14 mouse cellular contexts compared by ENCODE assay signal in genomic region chr10:98674131-98674530, GRCm38 (mm10).
A peak's percentile ranks its signal among the peaks of the same experiment; 100 is the strongest.
DNase-seq lines count a peak whose midpoint lies in the region; ATAC-seq lines count a peak whose summit lies in the region.
"Had no signal": no experiment of that assay in that cellular context is flagged by ENCODE, and none has a peak within 500 bp of the region (broad histone marks: within the 10 kb centered on the region; RNA-seq: fewer than 3 reads in every experiment).

No protein-coding gene starts in this region.

- H3K4me3 ChIP-seq in embryonic facial prominence, embryonic 11.5 days (ENCODE audit: low read depth, low read length) = no peak overlapping the region
- no peak overlapping the region for H3K4me3 ChIP-seq in embryonic facial prominence, embryonic 10.5 days
- no peak overlapping the region for H3K4me3 ChIP-seq in intestine, embryonic 15.5 days (replicated peaks)
- no peak overlapping the region for H3K4me3 ChIP-seq in stomach, embryonic 14.5 days (ENCODE audit: low read depth, low read length)
- H3K4me3 ChIP-seq: heart, adult 2 months; liver, embryonic 13.5 days had no signal

- no peak for ATAC-seq in embryonic facial prominence, embryonic 11.5 days (replicated peaks; ENCODE audit: insufficient number of reproducible peaks, low FRiP score, low TSS enrichment, low read depth)
- peak; percentile 68 for ATAC-seq in intestine, embryonic 15.5 days
- ATAC-seq in stomach, embryonic 14.5 days (ENCODE audit: insufficient number of reproducible peaks, insufficient read depth, low FRiP score, low read depth) = no peak
- ATAC-seq in megakaryocyte progenitor cell, adult 5-6 weeks (replicated peaks; ENCODE audit: poor library complexity) = no peak
- ATAC-seq: inflammation-experienced regulatory T-cells, adult 6 months had no signal

- no peak overlapping the region for H3K4me2 ChIP-seq in embryonic facial prominence, embryonic 11.5 days (ENCODE audit: low read depth, low read length)
- no peak overlapping the region for H3K4me2 ChIP-seq in intestine, embryonic 15.5 days (replicated peaks)
- no peak overlapping the region for H3K4me2 ChIP-seq in stomach, embryonic 14.5 days (replicated peaks; ENCODE audit: low read depth, low read length)
- H3K4me2 ChIP-seq: liver, embryonic 13.5 days; midbrain, embryonic 11.5 days had no signal

- H3K27ac ChIP-seq in embryonic facial prominence, embryonic 11.5 days (replicated peaks; ENCODE audit: low read depth, low read length) = no peak overlapping the region
- H3K27ac ChIP-seq in embryonic facial prominence, embryonic 10.5 days (replicated peaks) = no peak overlapping the region
- H3K27ac ChIP-seq in intestine, embryonic 15.5 days = no peak overlapping the region
- peak overlapping the region; percentile 13; the same call in 1 of the 2 replicates for H3K27ac ChIP-seq in stomach, embryonic 14.5 days (ENCODE audit: low read length)
- H3K27ac ChIP-seq: heart, adult 2 months; liver, embryonic 13.5 days had no signal

- no peaks in the 10 kb centered on the region for H3K36me3 ChIP-seq in embryonic facial prominence, embryonic 11.5 days (replicated peaks; ENCODE audit: control insufficient read depth, insufficient read depth, low read depth, low read length)
- no peaks in the 10 kb centered on the region for H3K36me3 ChIP-seq in embryonic facial prominence, embryonic 10.5 days (replicated peaks)
- H3K36me3 ChIP-seq in intestine, embryonic 15.5 days = no peaks in the 10 kb centered on the region
- H3K36me3 ChIP-seq in stomach, embryonic 14.5 days (ENCODE audit: control insufficient read depth, insufficient read depth, low read length) = no peaks in the 10 kb centered on the region
- H3K36me3 ChIP-seq: liver, embryonic 13.5 days had no signal

- no peaks in the 10 kb centered on the region for H3K27me3 ChIP-seq in embryonic facial prominence, embryonic 11.5 days (ENCODE audit: control insufficient read depth, insufficient read depth, low read length)
- H3K27me3 ChIP-seq in embryonic facial prominence, embryonic 10.5 days (replicated peaks; ENCODE audit: low read depth, poor library complexity, severe bottlenecking) = no peaks in the 10 kb centered on the region
- no peaks in the 10 kb centered on the region for H3K27me3 ChIP-seq in intestine, embryonic 15.5 days (replicated peaks)
- H3K27me3 ChIP-seq in stomach, embryonic 14.5 days (ENCODE audit: control insufficient read depth, insufficient read depth, low read length) = no peaks in the 10 kb centered on the region
- H3K27me3 ChIP-seq: liver, embryonic 13.5 days had no signal

- H3K4me1 ChIP-seq in embryonic facial prominence, embryonic 11.5 days (ENCODE audit: control insufficient read depth, insufficient read depth, low read length) = no peaks in the 10 kb centered on the region
- H3K4me1 ChIP-seq in embryonic facial prominence, embryonic 10.5 days = no peaks in the 10 kb centered on the region
- H3K4me1 ChIP-seq in intestine, embryonic 15.5 days (replicated peaks) = 0 out of 2 replicates have a peak, but pooled peaks cover 4% of the 10 kb centered on the region
- no peaks in the 10 kb centered on the region for H3K4me1 ChIP-seq in stomach, embryonic 14.5 days (ENCODE audit: control insufficient read depth, insufficient read depth, low read length)
- H3K4me1 ChIP-seq: liver, embryonic 13.5 days had no signal

- H3K9ac ChIP-seq in embryonic facial prominence, embryonic 11.5 days (replicated peaks; ENCODE audit: low read length) = no peak overlapping the region
- H3K9ac ChIP-seq in intestine, embryonic 15.5 days = no peak overlapping the region
- H3K9ac ChIP-seq in stomach, embryonic 14.5 days (replicated peaks; ENCODE audit: low read depth, low read length) = no peak overlapping the region
- H3K9ac ChIP-seq: liver, embryonic 13.5 days had no signal

- H3K9me3 ChIP-seq in embryonic facial prominence, embryonic 11.5 days (replicated peaks; ENCODE audit: control insufficient read depth, low read length) = no peaks in the 10 kb centered on the region
- H3K9me3 ChIP-seq in embryonic facial prominence, embryonic 10.5 days = no peaks in the 10 kb centered on the region
- H3K9me3 ChIP-seq in intestine, embryonic 15.5 days = no peaks in the 10 kb centered on the region
- H3K9me3 ChIP-seq in stomach, embryonic 14.5 days (ENCODE audit: control insufficient read depth, low read depth, low read length) = no peaks in the 10 kb centered on the region
- H3K9me3 ChIP-seq: liver, embryonic 13.5 days had no signal

- DNase-seq in embryonic facial prominence, embryonic 11.5 days (ENCODE audit: low spot score) = peak; percentile 7
- DNase-seq in embryonic facial prominence, embryonic 10.5 days (ENCODE audit: low spot score) = no peak
- DNase-seq in kidney, postnatal 25 days = peak; percentile 67 to 72
- DNase-seq in thymus, postnatal 25 days = no peak
- no peak for DNase-seq in cerebellum, adult 11 months
- DNase-seq: cerebellum, postnatal 10 days; heart, adult 2 months; heart, postnatal 36 days; liver, embryonic 13.5 days had no signal

- 79% methylated on average over 1 of the region's 1 CpGs for WGBS in embryonic facial prominence, embryonic 11.5 days
- WGBS in embryonic facial prominence, embryonic 10.5 days = 85% methylated on average over 1 of the region's 1 CpGs
- WGBS in intestine, embryonic 15.5 days = 53% methylated on average over 1 of the region's 1 CpGs
- WGBS in stomach, embryonic 14.5 days = 67% methylated on average over 1 of the region's 1 CpGs

Comparison
In these comparisons a context has a peak if more than half of its experiments do, and no peak if none do; other contexts are left out.
1. DNase-seq: peak in embryonic facial prominence, embryonic 11.5 days (single experiment) and kidney, postnatal 25 days (2 of 2); none in embryonic facial prominence, embryonic 10.5 days (single experiment), thymus, postnatal 25 days (single experiment) and cerebellum, adult 11 months (single experiment).